Mouse (Mus musculus): ENCODE measurements around the gene Dram1.

- no peak for TF ChIP-seq POLR2A (IDR thresholded peaks at IDR 0.05; ENCODE audit: low read depth, low read length)
- no peak for TF ChIP-seq TCF12 (IDR thresholded peaks at IDR 0.05; ENCODE audit: low read depth, low read length)
- TF ChIP-seq ELF1 (IDR thresholded peaks at IDR 0.05; ENCODE audit: low read depth, low read length), result no peak
- TF ChIP-seq ZNF384 (IDR thresholded peaks at IDR 0.05; ENCODE audit: low read depth, low read length), result no peak
- peak; percentile 55; the same call in 1 of the 2 replicates for TF ChIP-seq MAX (IDR thresholded peaks at IDR 0.05; ENCODE audit: low read length)
- TF ChIP-seq NELFE (IDR thresholded peaks at IDR 0.05; ENCODE audit: low read depth, low read length), result peak; percentile 42; the same call in 1 of the 2 replicates
Observed at GRCm38 (mm10) chr10:88327160-88328055, 51.5 kb downstream of the Dram1 start.

Measured in CH12.LX (cell line).